Mouse (Mus musculus) thymus, adult 18-20 months (tissue): ENCODE results near the gene Cdkn3.
A peak's percentile ranks its signal among the peaks of the same experiment; 100 is the strongest.
"Not testable (repeated sequence)": the region's sequence is repeated elsewhere in the genome, so short reads cannot be mapped to it uniquely, and the experiment has no call there.

Experiments used
- DNase-seq, 2 experiments: peaks; one replicate each; pipeline ENCODE4 v3.0.0; 2022; ENCODE audit warnings: mixed read lengths in 2 of 2

Gene Cdkn3

GRCm38 (mm10) chr14:46785247-46785646 is 24.9 kb downstream of the Cdkn3 start:
- no peak for DNase-seq

DNA sequence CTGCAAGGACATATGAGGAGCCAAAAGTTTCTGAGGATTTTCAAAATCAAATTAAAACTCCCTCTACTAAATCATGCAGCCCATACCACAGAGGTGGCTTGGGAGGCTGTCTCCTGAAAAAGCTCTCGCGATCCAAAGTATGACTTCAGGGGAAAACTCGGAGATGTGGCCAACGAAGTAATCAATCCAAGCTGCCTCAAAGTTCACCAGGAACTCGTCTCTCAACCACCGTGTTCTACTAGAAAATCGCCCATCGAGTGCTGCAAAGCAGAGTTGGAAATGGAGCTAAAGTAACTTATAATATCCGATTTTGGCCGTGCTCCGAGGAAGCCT is 27.1 kb downstream of the Cdkn3 start:
- DNase-seq: no peak

- DNase-seq: peak; percentile 76
These were observed 27.6 kb downstream of the Cdkn3 start, which contains the start of gene Cnih1 for GRCm38 (mm10) chr14:46787787-46788504. Gene Cnih1, minus strand, starts transcription at chr14:46788411.

GRCm38 (mm10) chr14:46788505-46788901 is 28.2 kb downstream of the Cdkn3 start:
- no peak for DNase-seq

GRCm38 (mm10) chr14:46790303-46790702 is 30.0 kb downstream of the Cdkn3 start:
- DNase-seq: no peak

DNA sequence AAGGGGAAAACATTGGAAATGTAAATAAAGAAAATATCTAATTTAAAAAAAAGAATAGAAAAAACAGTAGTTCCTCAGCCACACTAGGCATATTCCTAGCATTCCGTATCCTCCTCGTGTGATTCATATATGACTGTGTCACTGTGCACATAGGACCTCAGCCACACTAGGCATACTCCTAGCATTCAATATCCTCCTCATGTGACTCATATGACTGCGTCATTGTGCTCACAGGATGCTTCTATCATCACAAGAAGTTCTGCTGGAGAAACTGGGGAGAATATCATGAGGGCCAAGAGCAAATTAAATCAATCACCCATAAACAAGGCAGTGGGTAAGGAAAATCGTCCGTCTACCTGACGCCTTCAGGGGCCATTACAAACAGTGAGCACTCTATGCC is 30.4 kb downstream of the Cdkn3 start:
- DNase-seq: no peak

- no peak for DNase-seq
These were observed 33.8 kb downstream of the Cdkn3 start for GRCm38 (mm10) chr14:46794157-46794556.

GRCm38 (mm10) chr14:46800684-46801345 is 40.5 kb downstream of the Cdkn3 start:
- no peak for DNase-seq

DNA sequence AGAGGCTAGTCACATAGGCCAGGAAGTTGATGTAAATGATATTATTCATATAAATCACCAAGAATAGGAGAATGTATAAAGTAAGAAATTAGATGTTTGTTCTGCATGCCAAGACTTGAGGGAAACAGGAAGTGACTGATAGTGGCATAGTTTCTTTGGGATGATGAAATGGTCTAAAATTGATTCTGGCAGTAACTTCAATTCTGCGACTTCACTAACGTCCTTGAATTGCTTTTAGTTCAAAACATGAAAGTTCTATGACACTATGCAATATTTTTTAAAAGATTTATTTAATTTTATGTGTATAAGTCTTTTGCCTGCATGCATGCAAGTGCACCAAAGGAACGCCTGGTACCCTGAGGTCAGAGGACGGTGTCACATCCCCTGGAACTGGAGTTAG is 42.9 kb downstream of the Cdkn3 start:
- DNase-seq: no peak

DNA sequence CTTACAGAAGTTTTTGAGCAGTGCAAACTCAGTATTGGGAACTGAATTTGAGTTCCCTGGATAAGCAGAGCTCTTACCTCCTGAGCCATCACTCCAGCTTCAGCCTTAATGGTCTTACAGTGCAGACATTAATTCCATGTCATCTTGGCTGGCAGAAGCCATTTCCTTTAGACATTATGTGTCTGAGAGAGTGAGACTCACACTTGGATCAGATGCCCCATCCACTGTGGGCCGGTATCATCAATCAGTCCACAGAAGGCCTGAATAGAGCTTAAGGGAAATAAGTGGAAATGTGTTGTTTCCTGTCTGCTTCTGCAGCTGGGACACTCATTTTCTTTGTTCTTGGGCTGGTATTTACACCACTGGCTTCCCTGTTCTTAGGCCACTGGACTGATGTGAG is 43.5 kb downstream of the Cdkn3 start:
- no peak for DNase-seq

- no peak for DNase-seq
These were observed 45.8 kb downstream of the Cdkn3 start for GRCm38 (mm10) chr14:46806186-46806585.

- DNase-seq: no peak
These were observed 47.6 kb downstream of the Cdkn3 start for GRCm38 (mm10) chr14:46807927-46808326.

DNA sequence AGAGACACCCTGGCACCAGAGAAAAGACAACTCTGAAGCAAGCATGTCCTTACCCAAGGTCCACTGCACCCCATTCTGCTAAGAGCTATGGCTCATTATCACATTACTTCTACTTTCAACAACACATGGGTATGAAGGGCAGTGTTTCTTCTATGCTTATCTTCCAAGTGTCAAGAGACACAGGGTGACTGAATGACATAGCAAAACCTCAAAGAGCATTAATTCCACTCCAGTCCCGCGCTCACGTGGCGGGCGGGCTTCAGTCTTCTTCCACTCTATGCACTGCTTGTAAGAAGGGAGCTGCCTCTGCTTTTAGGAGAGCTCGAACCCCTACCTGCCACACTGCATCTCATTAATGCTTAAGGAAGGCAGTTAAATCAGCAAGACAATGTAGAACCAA is 55.3 kb downstream of the Cdkn3 start:
- DNase-seq: no peak

- DNase-seq: no peak
These were observed 56.7 kb downstream of the Cdkn3 start for GRCm38 (mm10) chr14:46816916-46817622.

DNA sequence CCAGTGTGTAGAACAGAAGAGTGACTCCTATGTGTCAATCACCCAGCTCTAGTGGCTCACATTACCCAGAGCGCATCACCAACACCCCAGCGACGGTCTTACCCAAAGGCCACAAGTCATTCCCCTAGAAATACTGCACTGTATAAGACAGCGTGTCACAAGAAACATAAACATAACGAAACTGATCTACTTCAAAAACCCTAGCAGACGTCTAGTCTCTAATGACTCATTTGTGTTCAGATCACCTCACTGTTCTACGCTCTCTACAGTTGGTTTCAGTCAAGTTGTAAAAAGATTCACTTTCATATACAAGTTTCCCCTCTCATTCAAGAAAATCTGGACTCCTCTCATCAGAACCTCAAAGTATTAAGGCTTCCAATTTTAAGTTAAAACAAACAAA is 58.4 kb downstream of the Cdkn3 start:
- no peak for DNase-seq

- not testable (repeated sequence) for DNase-seq
These were observed 59.6 kb downstream of the Cdkn3 start for GRCm38 (mm10) chr14:46819961-46820360.
